ENCODE assay signal across 9 mouse cellular contexts in genomic region chr2:165782324-165782723, GRCm38 (mm10).
A peak's percentile ranks its signal among the peaks of the same experiment; 100 is the strongest.
DNase-seq lines count a peak whose midpoint lies in the region; ATAC-seq lines count a peak whose summit lies in the region.
"Had no signal": no experiment of that assay in that cellular context is flagged by ENCODE, and none has a peak within 500 bp of the region (broad histone marks: within the 10 kb centered on the region; RNA-seq: fewer than 3 reads in every experiment).

No protein-coding gene starts in this region.

- DNase-seq in B cell, adult 2 months = peak; percentile 88 to 89
- peak; percentile 84 for DNase-seq in adrenal gland, postnatal 14 days
- DNase-seq in embryonic facial prominence, embryonic 11.5 days (ENCODE audit: low spot score) = peak; percentile 90
- peak; percentile 85 for DNase-seq in kidney, postnatal 14 days
- peak; percentile 66 to 76 for DNase-seq in natural killer cell, adult 2 months (ENCODE audit: low spot score in 2 of 2)
- DNase-seq in spleen, postnatal 4 days (ENCODE audit: low spot score in 2 of 2) = peak; percentile 76 to 91

- 34% methylated on average over 5 of the region's 5 CpGs for WGBS in embryonic facial prominence, embryonic 11.5 days
- 29% methylated on average over 5 of the region's 5 CpGs for WGBS in heart, embryonic 12.5 days
- 34% methylated on average over 5 of the region's 5 CpGs for WGBS in liver, embryonic 12.5 days (ENCODE audit: insufficient replicate concordance)

- H3K4me1 ChIP-seq in embryonic facial prominence, embryonic 11.5 days (ENCODE audit: control insufficient read depth, insufficient read depth, low read length) = no peaks in the 10 kb centered on the region
- peaks cover 12% of the 10 kb centered on the region for H3K4me1 ChIP-seq in heart, embryonic 12.5 days (replicated peaks)
- H3K4me1 ChIP-seq in liver, embryonic 12.5 days = no peaks in the 10 kb centered on the region
- H3K4me1 ChIP-seq: embryonic facial prominence, embryonic 12.5 days had no signal

- H3K27me3 ChIP-seq in embryonic facial prominence, embryonic 11.5 days (ENCODE audit: control insufficient read depth, insufficient read depth, low read length) = no peaks in the 10 kb centered on the region
- H3K27me3 ChIP-seq in heart, embryonic 12.5 days (replicated peaks) = no peaks in the 10 kb centered on the region
- H3K27me3 ChIP-seq in liver, embryonic 12.5 days (replicated peaks) = no peaks in the 10 kb centered on the region
- H3K27me3 ChIP-seq: embryonic facial prominence, embryonic 12.5 days had no signal

- no peak overlapping the region for H3K4me2 ChIP-seq in embryonic facial prominence, embryonic 11.5 days (ENCODE audit: low read depth, low read length)
- no peak overlapping the region for H3K4me2 ChIP-seq in heart, embryonic 12.5 days
- no peak overlapping the region for H3K4me2 ChIP-seq in liver, embryonic 12.5 days
- H3K4me2 ChIP-seq: embryonic facial prominence, embryonic 12.5 days had no signal

- no peak overlapping the region for H3K27ac ChIP-seq in embryonic facial prominence, embryonic 11.5 days (replicated peaks; ENCODE audit: low read depth, low read length)
- no peak overlapping the region for H3K27ac ChIP-seq in heart, embryonic 12.5 days (ENCODE audit: poor library complexity, severe bottlenecking)
- no peak overlapping the region for H3K27ac ChIP-seq in liver, embryonic 12.5 days
- H3K27ac ChIP-seq: embryonic facial prominence, embryonic 12.5 days had no signal

- no peak overlapping the region for H3K4me3 ChIP-seq in embryonic facial prominence, embryonic 11.5 days (ENCODE audit: low read depth, low read length)
- H3K4me3 ChIP-seq in heart, embryonic 12.5 days = no peak overlapping the region
- H3K4me3 ChIP-seq in liver, embryonic 12.5 days = no peak overlapping the region
- H3K4me3 ChIP-seq: embryonic facial prominence, embryonic 12.5 days had no signal

- no peak overlapping the region for H3K9ac ChIP-seq in embryonic facial prominence, embryonic 11.5 days (replicated peaks; ENCODE audit: low read length)
- H3K9ac ChIP-seq in heart, embryonic 12.5 days = 0 out of 2 replicates have a peak overlapping the region, but pooled peaks have one; percentile 3
- H3K9ac ChIP-seq in liver, embryonic 12.5 days = no peak overlapping the region
- H3K9ac ChIP-seq: embryonic facial prominence, embryonic 12.5 days had no signal

- ATAC-seq in embryonic facial prominence, embryonic 11.5 days (replicated peaks; ENCODE audit: insufficient number of reproducible peaks, low FRiP score, low TSS enrichment, low read depth) = no peak
- no peak for ATAC-seq in heart, embryonic 12.5 days (ENCODE audit: insufficient number of reproducible peaks, low FRiP score)
- peak; percentile 6; the same call in 1 of the 2 replicates for ATAC-seq in liver, embryonic 12.5 days

- H3K9me3 ChIP-seq in embryonic facial prominence, embryonic 11.5 days (replicated peaks; ENCODE audit: control insufficient read depth, low read length) = no peaks in the 10 kb centered on the region
- H3K9me3 ChIP-seq in heart, embryonic 12.5 days (replicated peaks) = no peaks in the 10 kb centered on the region
- no peaks in the 10 kb centered on the region for H3K9me3 ChIP-seq in liver, embryonic 12.5 days (replicated peaks)
- H3K9me3 ChIP-seq: embryonic facial prominence, embryonic 12.5 days had no signal

- peaks cover 5% of the 10 kb centered on the region; the same call in 1 of the 2 replicates for H3K36me3 ChIP-seq in embryonic facial prominence, embryonic 11.5 days (replicated peaks; ENCODE audit: control insufficient read depth, insufficient read depth, low read depth, low read length)
- H3K36me3 ChIP-seq in heart, embryonic 12.5 days = peaks cover 57% of the 10 kb centered on the region
- peaks cover 62% of the 10 kb centered on the region for H3K36me3 ChIP-seq in liver, embryonic 12.5 days
